Mouse (Mus musculus) spleen, adult 18-20 months (tissue): ENCODE data around the gene Tmem191c.

Experiments
- DNase-seq, 2 experiments: peaks; one replicate each; pipeline ENCODE4 v3.0.0; 2022; ENCODE audit warnings: mixed read lengths in 2 of 2

Tmem191c gene

DNA sequence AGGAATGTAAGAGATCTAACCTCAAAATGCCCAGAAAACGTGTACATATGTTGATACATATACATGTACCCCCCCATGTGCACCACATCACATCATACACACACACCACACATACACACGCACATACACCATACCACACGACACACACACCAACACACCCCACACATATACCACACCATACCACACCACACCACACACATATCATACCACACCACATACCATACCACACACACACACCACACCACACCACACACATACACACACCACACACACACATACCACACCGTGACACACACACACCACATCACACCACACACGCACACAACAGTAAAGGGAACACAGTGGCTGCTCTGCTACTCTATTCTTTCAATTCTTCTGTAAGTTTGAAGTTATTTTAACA is 56.0 kb downstream of the Tmem191c start:
- no peak for DNase-seq
